Mouse (Mus musculus) kidney, postnatal 4 days (tissue): Measurements from ENCODE around the gene Dmrtc2.
"Not testable (repeated sequence)": the region's sequence is repeated elsewhere in the genome, so short reads cannot be mapped to it uniquely, and the experiment has no call there.

ENCODE experiments used
- DNase-seq, 2 experiments: peaks; one replicate each; pipeline ENCODE4 v3.0.0; 2021; ENCODE audit warnings: mixed read lengths in 2 of 2

Dmrtc2 gene

DNA sequence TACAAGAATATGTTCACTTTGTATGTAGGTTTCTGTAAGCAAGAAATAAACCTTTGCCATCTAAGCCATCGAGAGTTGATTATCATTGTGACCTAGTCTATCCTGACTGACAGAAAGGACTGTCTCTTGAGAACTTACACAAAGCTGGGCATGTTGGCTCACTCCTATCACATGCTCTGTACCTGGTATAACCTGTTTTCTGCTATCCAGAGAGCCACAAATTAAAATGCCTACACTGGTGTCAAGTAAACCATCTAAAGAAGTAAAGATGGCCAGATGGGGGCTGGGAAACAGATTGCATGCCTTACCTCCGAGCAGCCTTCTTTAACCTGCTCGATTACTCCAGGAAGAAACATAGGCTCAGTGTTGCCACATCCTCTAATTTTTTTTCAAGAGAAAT, 7.7 kb downstream of the Dmrtc2 start:
- no peak for DNase-seq

DNA sequence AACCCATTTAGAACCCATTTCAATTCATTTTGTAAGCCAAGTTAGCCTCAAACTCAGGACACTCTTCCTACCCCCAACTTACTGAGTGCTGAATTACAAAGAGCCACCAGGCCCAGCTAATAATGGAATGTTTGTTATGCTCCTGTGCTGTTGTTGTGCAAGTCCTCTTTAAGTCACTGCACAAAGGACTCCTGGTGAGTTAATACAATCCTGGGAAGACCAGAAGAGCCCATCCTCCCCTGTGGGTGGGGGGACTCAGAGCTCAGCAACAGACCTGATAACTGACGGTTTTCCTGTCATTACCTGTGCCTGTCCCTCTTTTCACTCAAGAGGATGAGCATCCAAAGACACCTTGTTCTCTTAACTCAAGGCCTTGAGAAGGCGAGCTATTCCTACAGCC, 9.8 kb downstream of the Dmrtc2 start:
- no peak for DNase-seq

GRCm38 (mm10) chr7:24882416-24883199, 12.8 kb downstream of the Dmrtc2 start:
- DNase-seq: no peak

GRCm38 (mm10) chr7:24883896-24884692, 14.2 kb downstream of the Dmrtc2 start, which contains the start of gene Rps19:
Rps19 (plus strand) TSS chr7:24884371.
- DNase-seq: peak; percentile 99 to 100

- DNase-seq: peak; percentile 58 to 77
These were observed 14.9 kb downstream of the Dmrtc2 start for GRCm38 (mm10) chr7:24884693-24885291.

- DNase-seq: peak in 1 of 2 experiments; percentile 19
These were observed 15.8 kb downstream of the Dmrtc2 start for GRCm38 (mm10) chr7:24885468-24886307.

DNA sequence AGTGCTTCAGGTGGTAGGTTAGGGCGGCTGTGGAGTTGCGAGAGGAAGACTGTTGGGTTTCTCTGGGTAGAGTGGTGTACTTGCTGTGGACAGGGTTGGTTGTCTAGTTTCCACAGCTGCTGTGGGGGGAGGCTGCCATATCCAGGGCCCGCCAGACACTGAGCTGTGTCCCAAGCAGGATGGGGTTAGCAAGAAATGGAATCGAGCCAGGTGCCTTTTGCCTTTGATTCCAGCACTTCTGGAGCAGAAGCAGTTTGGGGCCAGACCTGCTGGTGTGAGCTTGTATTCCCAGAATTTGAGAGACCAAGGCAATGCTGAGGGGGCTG, 16.4 kb downstream of the Dmrtc2 start:
- DNase-seq: peak in 1 of 2 experiments; percentile 33

- DNase-seq: no peak
These were observed 17.2 kb downstream of the Dmrtc2 start for GRCm38 (mm10) chr7:24887096-24887495.

- DNase-seq: peak; percentile 57 to 73
These were observed 19.8 kb downstream of the Dmrtc2 start for GRCm38 (mm10) chr7:24889431-24890220.

GRCm38 (mm10) chr7:24890281-24891216, 20.7 kb downstream of the Dmrtc2 start:
- DNase-seq: peak; percentile 78 to 83

DNA sequence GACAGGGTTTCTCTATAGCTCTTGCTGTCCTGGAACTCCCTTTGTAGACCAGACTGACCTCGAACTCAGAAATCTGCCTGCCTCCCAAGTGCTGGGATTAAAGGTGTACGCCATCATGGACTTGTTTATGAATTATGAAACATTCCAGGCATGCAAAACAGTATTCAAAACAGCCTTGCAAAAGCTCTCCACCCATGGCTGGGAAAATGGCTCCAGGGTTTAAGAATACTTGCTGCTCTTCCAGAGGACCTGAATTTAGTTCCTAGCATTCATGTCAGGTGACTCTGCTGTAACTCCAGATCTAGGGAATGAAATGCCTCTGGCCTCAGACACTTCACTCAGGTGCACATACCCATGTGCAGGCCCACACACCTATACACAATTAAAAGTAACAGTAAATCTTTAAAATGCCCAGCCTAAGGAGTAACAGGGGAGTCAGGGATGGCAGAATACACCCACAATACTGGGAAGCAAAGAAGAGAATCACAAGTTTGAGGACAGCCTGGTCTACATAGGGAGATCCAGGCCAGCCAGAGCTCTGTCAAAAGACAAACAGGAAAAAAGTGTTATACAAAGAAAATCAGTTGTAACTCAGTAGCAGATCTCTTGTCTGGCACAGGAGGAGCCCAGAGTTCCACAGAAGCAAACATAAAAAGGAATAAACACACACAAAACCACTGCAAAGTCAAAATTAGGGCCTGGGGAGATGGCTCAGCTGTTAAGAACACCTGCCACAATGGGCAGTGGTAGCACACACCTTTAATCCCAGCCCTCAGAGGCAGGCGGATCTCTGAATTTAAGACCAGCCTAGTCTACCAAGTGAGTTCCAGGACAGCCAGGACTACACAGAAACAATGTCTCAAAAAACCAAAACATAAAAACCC, 21.6 kb downstream of the Dmrtc2 start:
- no peak for DNase-seq

- no peak for DNase-seq
These were observed 22.3 kb downstream of the Dmrtc2 start for GRCm38 (mm10) chr7:24892125-24892583.

- DNase-seq: not testable (repeated sequence)
These were observed 25.9 kb downstream of the Dmrtc2 start for GRCm38 (mm10) chr7:24895749-24896148.

- no peak for DNase-seq
These were observed 26.4 kb downstream of the Dmrtc2 start for GRCm38 (mm10) chr7:24896269-24896668.

- no peak for DNase-seq
These were observed 27.4 kb downstream of the Dmrtc2 start, which contains the start of gene Cd79a for GRCm38 (mm10) chr7:24897224-24897623. Cd79a (plus strand) TSS chr7:24897381.

DNA sequence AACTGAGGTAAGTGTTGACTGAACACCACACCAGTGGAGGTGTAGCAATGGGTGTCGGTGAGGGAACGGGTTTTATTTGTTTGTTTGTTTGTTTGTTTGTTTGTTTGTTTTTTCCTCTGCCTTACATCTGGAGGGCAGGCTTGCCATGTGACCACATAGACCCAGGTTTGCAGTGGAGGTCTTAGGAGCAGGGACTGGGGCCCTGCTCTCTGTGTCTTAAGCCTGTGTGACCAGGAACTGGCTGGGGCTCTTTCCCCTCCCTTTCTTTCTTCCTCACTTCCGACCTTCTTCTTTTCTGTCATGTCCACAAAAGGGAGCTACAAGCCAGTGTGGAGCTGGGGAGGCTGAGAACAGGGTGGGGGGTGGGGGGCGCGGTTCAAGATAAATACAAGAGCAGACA, 28.1 kb downstream of the Dmrtc2 start:
- no peak for DNase-seq

GRCm38 (mm10) chr7:24901114-24901513, 31.3 kb downstream of the Dmrtc2 start:
- no peak for DNase-seq

- no peak for DNase-seq
These were observed 32.0 kb downstream of the Dmrtc2 start for GRCm38 (mm10) chr7:24901842-24902241.

DNA sequence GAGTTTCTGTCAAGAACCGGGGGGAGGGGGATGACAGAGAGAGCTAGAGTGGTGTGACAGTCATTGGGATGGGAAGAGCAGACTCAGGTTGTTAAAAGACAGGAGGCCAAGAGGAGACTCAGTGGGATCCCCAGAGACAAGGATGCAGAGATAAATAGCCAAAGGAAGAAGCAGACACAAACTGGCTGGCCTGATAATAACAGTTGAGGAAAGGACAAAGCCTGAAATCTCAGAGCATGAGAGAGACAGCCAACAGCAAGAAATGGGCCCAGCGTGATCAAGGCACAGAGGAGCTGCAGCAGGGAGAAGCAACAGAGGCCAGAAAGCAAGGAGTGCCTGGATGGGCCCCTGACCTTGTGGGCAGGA, 32.4 kb downstream of the Dmrtc2 start:
- DNase-seq: no peak
